Mouse (Mus musculus): ENCODE measurements around the gene Klrb1b.

- TF ChIP-seq TAL1 (conservative IDR thresholded peaks at IDR 0.05; ENCODE audit: low read depth, low read length) (no peak), CTCF (IDR thresholded peaks at IDR 0.05; ENCODE audit: low read depth, low read length) (no peak), POLR2AphosphoS5 (IDR thresholded peaks at IDR 0.05; ENCODE audit: insufficient replicate concordance, low read depth, low read length) (no peak), GATA1 (IDR thresholded peaks at IDR 0.05; ENCODE audit: borderline replicate concordance, low read length) (no peak)
Measured at GRCm38 (mm10) chr6:128843479-128843992, 17.4 kb upstream of the Klrb1b start.

Data from G1E (cell line).